Mouse (Mus musculus): ENCODE data around the gene Rpp14.

GRCm38 (mm10) chr14:8092573-8092972 is 12.4 kb downstream of the Rpp14 start:
- no peak for TF ChIP-seq CTCF (IDR thresholded peaks at IDR 0.05; ENCODE audit: low read depth, low read length)
- no peak for TF ChIP-seq TAL1 (conservative IDR thresholded peaks at IDR 0.05; ENCODE audit: low read depth, low read length)
- no peak for TF ChIP-seq GATA1 (IDR thresholded peaks at IDR 0.05; ENCODE audit: borderline replicate concordance, low read length)
- TF ChIP-seq POLR2AphosphoS5 (IDR thresholded peaks at IDR 0.05; ENCODE audit: insufficient replicate concordance, low read depth, low read length): no peak
- TF ChIP-seq GATA2 (IDR thresholded peaks at IDR 0.05; ENCODE audit: borderline replicate concordance, low read depth, low read length): no peak

All from G1E (cell line).